Mouse (Mus musculus) adrenal gland, adult 2 months (tissue): Measurements from ENCODE around the gene Prr15l. TPM values are rescaled to one million over a fixed set of nuclear protein-coding genes. Genes with fewer than 3 reads are reported as not detected.
A peak's percentile ranks its signal among the peaks of the same experiment; 100 is the strongest.

Experiments
- DNase-seq: peaks from one replicate; pipeline ENCODE4 v3.0.0; 2021
- polyA plus RNA-seq: library from polyadenylated mRNA; depleted of rRNA; stranded (reverse); fragments of >200 nt; gene quantifications from 2 replicates; pipeline ENCODE4 v1.2.3, GENCODE M21; 2012; rRNA removed
- total RNA-seq, 2 experiments: library from RNA; stranded (reverse); gene quantifications; 2 replicates each; pipeline ENCODE4 v1.2.3; 2021

Gene Prr15l
- total and polyA plus RNA-seq, 3 experiments: 0.52 to 0.66 TPM; not detected in 1

GRCm38 (mm10) chr11:96977606-96978400, 49.9 kb downstream of the Prr15l start:
- DNase-seq: peak; percentile 100

DNA sequence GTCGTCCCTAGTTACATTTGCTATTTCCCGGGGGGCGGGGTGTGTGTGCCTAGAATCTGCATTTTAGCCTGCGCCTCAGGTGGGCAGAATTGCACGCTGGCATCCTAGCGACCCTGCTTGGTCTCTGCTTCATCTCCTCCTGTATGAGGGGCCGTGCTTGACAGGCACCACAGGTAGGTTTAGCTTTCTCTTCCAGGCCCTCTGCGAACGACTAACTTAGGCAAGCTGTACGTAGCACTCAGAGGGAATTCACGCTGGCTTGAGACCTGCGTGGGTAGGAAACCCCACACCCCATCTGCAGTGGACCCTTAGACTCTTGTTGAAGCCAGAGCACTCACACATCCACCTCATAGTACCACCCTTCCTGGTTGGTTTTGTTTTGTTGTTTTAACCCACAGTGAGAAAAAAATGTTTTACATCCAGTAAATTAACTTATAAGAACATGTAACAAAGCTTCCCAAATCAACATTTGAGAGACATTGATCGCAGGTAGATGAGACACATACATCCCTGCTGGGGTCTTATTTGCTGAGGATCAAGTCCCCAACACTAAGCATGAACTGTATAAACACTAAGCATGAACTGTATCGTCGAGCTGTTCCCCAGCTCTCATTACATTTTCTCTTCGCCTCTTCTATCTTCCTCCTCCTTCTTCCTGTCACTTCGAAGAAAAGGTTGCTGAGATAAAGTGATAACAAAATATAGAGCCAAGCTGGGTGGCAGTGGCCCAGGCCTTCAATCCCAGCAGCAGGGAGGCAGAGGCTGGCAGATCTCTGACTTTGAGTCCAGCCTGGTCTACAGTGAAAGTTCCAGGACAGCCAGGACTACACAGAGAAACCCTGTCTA, 50.7 kb downstream of the Prr15l start:
- DNase-seq: no peak

DNA sequence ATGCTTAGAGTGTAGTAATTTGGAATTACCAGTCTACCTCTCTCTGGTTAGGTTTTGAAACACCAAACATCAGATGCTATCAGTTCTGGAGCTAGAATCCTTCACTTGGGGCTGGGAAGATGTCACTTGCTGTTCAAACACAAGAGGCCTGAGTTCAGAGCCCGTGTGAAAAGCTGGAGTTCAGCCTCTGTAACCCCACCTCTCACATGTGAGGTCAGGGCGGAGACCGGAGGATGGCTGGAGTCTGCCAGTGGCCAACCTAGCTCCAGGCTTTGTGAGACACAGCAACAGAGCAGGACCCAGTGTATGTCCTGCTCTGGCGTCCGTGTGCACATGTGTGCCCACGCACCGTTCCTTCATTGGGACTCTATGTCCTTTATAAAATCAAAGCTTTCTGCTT, 51.4 kb downstream of the Prr15l start:
- DNase-seq: no peak

GRCm38 (mm10) chr11:96980021-96980420, 52.1 kb downstream of the Prr15l start:
- peak; percentile 40 for DNase-seq

DNA sequence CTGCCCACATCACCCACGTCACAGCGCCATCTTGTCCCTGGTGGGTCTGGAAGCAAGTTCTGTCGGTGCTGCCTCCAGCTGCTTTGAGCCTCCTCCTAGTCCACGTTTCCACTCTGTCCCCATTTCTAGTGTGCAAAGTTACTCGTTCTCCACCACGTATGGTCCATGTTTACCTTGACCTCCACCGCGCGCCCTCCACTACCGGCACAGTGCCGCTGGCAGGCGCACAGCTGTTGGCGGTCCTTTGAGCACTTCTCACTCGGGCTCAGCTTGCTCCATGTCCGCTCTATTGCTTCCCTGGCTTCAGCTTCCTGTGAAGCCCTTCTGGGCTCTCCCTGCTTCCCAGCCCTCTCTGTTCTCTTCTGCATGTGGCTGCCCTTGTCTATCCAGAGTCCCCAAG, 53.6 kb downstream of the Prr15l start:
- no peak for DNase-seq

- peak; percentile 81 for DNase-seq
Observed at GRCm38 (mm10) chr11:96982355-96982754, 54.5 kb downstream of the Prr15l start.

GRCm38 (mm10) chr11:96982859-96983258, 55.0 kb downstream of the Prr15l start, which contains the start of gene Sp2:
Gene Sp2 (minus strand): TSS chr11:96982959.
- DNase-seq: no peak

GRCm38 (mm10) chr11:96984903-96985302, 57.0 kb downstream of the Prr15l start:
- no peak for DNase-seq

DNA sequence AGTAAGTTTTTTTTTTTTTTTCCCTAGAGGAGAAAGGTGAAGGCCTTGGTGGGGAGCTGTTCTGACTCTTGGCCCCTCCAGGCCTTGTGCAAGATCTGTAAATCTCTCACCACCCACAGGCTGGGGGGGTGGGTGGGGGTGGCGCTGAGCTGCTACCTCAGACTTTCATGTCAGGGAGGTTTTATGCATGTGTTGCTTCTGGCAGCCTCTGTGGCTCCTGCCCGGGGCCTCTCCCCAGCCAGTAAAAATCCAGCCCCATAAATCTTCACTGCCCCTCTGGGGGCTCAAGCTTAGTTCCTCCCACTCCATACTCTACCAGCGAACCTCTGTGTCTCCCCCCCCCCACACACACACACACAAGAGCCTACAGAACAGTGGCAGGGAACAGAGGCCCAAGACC, 58.6 kb downstream of the Prr15l start:
- DNase-seq: no peak

Other genes with a start within 250 kb of the Prr15l start
- 10 to 100 TPM; 22.7 to 31.2 TPM for gene Snx11, start 150.5 kb upstream of the Prr15l start, total RNA-seq
- gene Snx11, start 150.5 kb upstream of the Prr15l start, polyA plus RNA-seq: 12.4 and 12.6 TPM in 2 replicates
- 10 to 100 TPM; 65.7 to 72.8 TPM for gene Cbx1, start 139.0 kb upstream of the Prr15l start, total RNA-seq
- 40.0 and 58.2 TPM in 2 replicates for gene Cbx1, start 139.0 kb upstream of the Prr15l start, polyA plus RNA-seq
- 100 to 1,000 TPM; 497 to 817 TPM for gene Nfe2l1, start 98.1 kb upstream of the Prr15l start, total RNA-seq
- 504 and 806 TPM in 2 replicates for gene Nfe2l1, start 98.1 kb upstream of the Prr15l start, polyA plus RNA-seq
- gene Copz2, start 78.2 kb upstream of the Prr15l start, total RNA-seq: 10 to 100 TPM; 57.1 to 76.8 TPM
- gene Copz2, start 78.2 kb upstream of the Prr15l start, polyA plus RNA-seq: 90.7 and 107 TPM in 2 replicates
- gene Cdk5rap3, start 11.6 kb upstream of the Prr15l start, total RNA-seq: 10 to 100 TPM; 39.8 to 52.9 TPM
- 32.8 and 35.4 TPM in 2 replicates for gene Cdk5rap3, start 11.6 kb upstream of the Prr15l start, polyA plus RNA-seq
- gene Pnpo, start 15.9 kb downstream of the Prr15l start, total RNA-seq: 10 to 100 TPM; 29.3 to 37.4 TPM
- gene Pnpo, start 15.9 kb downstream of the Prr15l start, polyA plus RNA-seq: 43.0 and 52.9 TPM in 2 replicates
- gene Sp2, start 54.9 kb downstream of the Prr15l start, total RNA-seq: 10 to 100 TPM; 15.4 to 18.6 TPM
- 15.2 and 19.3 TPM in 2 replicates for gene Sp2, start 54.9 kb downstream of the Prr15l start, polyA plus RNA-seq
- under 1 TPM; 0.09 to 0.24 TPM for gene Sp6, start 85.3 kb downstream of the Prr15l start, total RNA-seq
- gene Sp6, start 85.3 kb downstream of the Prr15l start, polyA plus RNA-seq: 0.10 and 0.31 TPM in 2 replicates
- gene Scrn2, start 101.8 kb downstream of the Prr15l start, total RNA-seq: 10 to 100 TPM; 13.3 to 25.0 TPM
- gene Scrn2, start 101.8 kb downstream of the Prr15l start, polyA plus RNA-seq: 27.6 and 28.6 TPM in 2 replicates
- 1 to 10 TPM in 1 of 2 experiments, under 1 TPM in 1; 0.98 to 1.1 TPM for gene Lrrc46, start 113.3 kb downstream of the Prr15l start, total RNA-seq
- gene Lrrc46, start 113.3 kb downstream of the Prr15l start, polyA plus RNA-seq: 0.47 and 0.50 TPM in 2 replicates
- gene Mrpl10, start 113.5 kb downstream of the Prr15l start, total RNA-seq: 100 to 1,000 TPM; 130 to 154 TPM
- gene Mrpl10, start 113.5 kb downstream of the Prr15l start, polyA plus RNA-seq: 197 and 276 TPM in 2 replicates
- 10 to 100 TPM in 1 of 2 experiments, 1 to 10 TPM in 1; 7.4 to 12.7 TPM for gene Osbpl7, start 122.5 kb downstream of the Prr15l start, total RNA-seq
- gene Osbpl7, start 122.5 kb downstream of the Prr15l start, polyA plus RNA-seq: 14.8 and 16.0 TPM in 2 replicates
- under 1 TPM; 0.26 to 0.31 TPM for gene Tbx21, start 187.2 kb downstream of the Prr15l start, total RNA-seq
- 0.53 and 0.73 TPM in 2 replicates for gene Tbx21, start 187.2 kb downstream of the Prr15l start, polyA plus RNA-seq
- 10 to 100 TPM in 1 of 2 experiments, 1 to 10 TPM in 1; 9.7 to 13.1 TPM for gene Tbkbp1, start 223.4 kb downstream of the Prr15l start, total RNA-seq
- 33.8 and 53.8 TPM in 2 replicates for gene Tbkbp1, start 223.4 kb downstream of the Prr15l start, polyA plus RNA-seq